Mouse (Mus musculus): ENCODE data around the gene Kif20b.

Kif20b gene

GRCm38 (mm10) chr19:34912366-34912765, 9.8 kb upstream of the Kif20b start:
- DNase-seq (ENCODE audit: extremely low read depth, insufficient read length, low spot score): no peak

- no peak for DNase-seq (ENCODE audit: extremely low read depth, insufficient read length, low spot score)
Observed at GRCm38 (mm10) chr19:34920066-34920465, 2.1 kb upstream of the Kif20b start.

- DNase-seq (ENCODE audit: extremely low read depth, insufficient read length, low spot score): no peak
Observed at GRCm38 (mm10) chr19:34920531-34920930, 1.6 kb upstream of the Kif20b start.

- DNase-seq (ENCODE audit: extremely low read depth, insufficient read length, low spot score): peak; percentile 49
Observed at GRCm38 (mm10) chr19:34921253-34921651, 909 bp upstream of the Kif20b start.

- DNase-seq (ENCODE audit: extremely low read depth, insufficient read length, low spot score): no peak
Observed at GRCm38 (mm10) chr19:34922603-34922963, 422 bp downstream of the Kif20b start.

GRCm38 (mm10) chr19:34947206-34947605, 25.0 kb downstream of the Kif20b start:
- no peak for DNase-seq (ENCODE audit: extremely low read depth, insufficient read length, low spot score)

- no peak for DNase-seq (ENCODE audit: extremely low read depth, insufficient read length, low spot score)
Observed at GRCm38 (mm10) chr19:34953842-34954541, 31.8 kb downstream of the Kif20b start.

GRCm38 (mm10) chr19:34959369-34959768, 37.2 kb downstream of the Kif20b start:
- DNase-seq (ENCODE audit: extremely low read depth, insufficient read length, low spot score): no peak

GRCm38 (mm10) chr19:34984742-34985141, 62.6 kb downstream of the Kif20b start:
- DNase-seq (ENCODE audit: extremely low read depth, insufficient read length, low spot score): no peak

GRCm38 (mm10) chr19:34990443-34990842, 68.3 kb downstream of the Kif20b start:
- DNase-seq (ENCODE audit: extremely low read depth, insufficient read length, low spot score): no peak

GRCm38 (mm10) chr19:34992969-34993527, 70.9 kb downstream of the Kif20b start:
- peak; percentile 10 for DNase-seq (ENCODE audit: extremely low read depth, insufficient read length, low spot score)

- no peak for DNase-seq (ENCODE audit: extremely low read depth, insufficient read length, low spot score)
Observed at GRCm38 (mm10) chr19:35015058-35015457, 92.9 kb downstream of the Kif20b start.

- DNase-seq (ENCODE audit: extremely low read depth, insufficient read length, low spot score): no peak
Observed at GRCm38 (mm10) chr19:35017474-35018208, 95.5 kb downstream of the Kif20b start.

- no peak for DNase-seq (ENCODE audit: extremely low read depth, insufficient read length, low spot score)
Observed at GRCm38 (mm10) chr19:35018209-35018581, 96.0 kb downstream of the Kif20b start.
